Mouse (Mus musculus) intestine, postnatal 0 days (tissue): Measurements from ENCODE around the gene Hes7. TPM values are rescaled to one million over a fixed set of nuclear protein-coding genes. Genes with fewer than 3 reads are reported as not detected.

ENCODE experiments used
- ATAC-seq: fragments of 200-750 bp; cut with Nextera tagmentation; 2 replicates; pipeline ENCODE4 v1.8.0; 2017; ENCODE audit warnings: mild to moderate bottlenecking, moderate TSS enrichment, moderate library complexity
- H3K27ac ChIP-seq: fragments of 300-500 bp; sonication (generic); 2 replicates; pipeline ENCODE4 v1.5.1; 2014; ENCODE audit warnings: mild to moderate bottlenecking, low read depth, low read length, moderate library complexity
- H3K27me3 ChIP-seq: fragments of 300-500 bp; sonication (generic); replicated peaks from 2 replicates; pipeline ENCODE4 v1.6.1; 2014; ENCODE audit warnings: low read length, mixed read lengths; ENCODE audit not compliant: control insufficient read depth, insufficient read depth
- H3K36me3 ChIP-seq: fragments of 300-500 bp; sonication (generic); 2 replicates; pipeline ENCODE4 v1.6.1; 2014; ENCODE audit warnings: mild to moderate bottlenecking, moderate library complexity; ENCODE audit not compliant: control insufficient read depth, insufficient read depth
- H3K4me1 ChIP-seq: fragments of 300-500 bp; sonication (generic); replicated peaks from 2 replicates; pipeline ENCODE4 v1.6.1; 2014; ENCODE audit warnings: antibody characterized with exemption, low read length, mixed read lengths; ENCODE audit not compliant: control insufficient read depth, insufficient read depth
- H3K4me2 ChIP-seq: fragments of 300-500 bp; sonication (generic); replicated peaks from 2 replicates; pipeline ENCODE4 v1.6.1; 2014; ENCODE audit warnings: low read depth, mild to moderate bottlenecking, moderate library complexity
- H3K4me3 ChIP-seq: fragments of 300-500 bp; sonication (generic); 2 replicates; pipeline ENCODE4 v1.5.1; 2014; ENCODE audit warnings: low read depth, low read length
- H3K9ac ChIP-seq: fragments of 300-500 bp; sonication (generic); 2 replicates; pipeline ENCODE4 v1.6.1; 2014; ENCODE audit warnings: mild to moderate bottlenecking, low read depth, low read length
- H3K9me3 ChIP-seq: fragments of 300-500 bp; sonication (generic); 2 replicates; pipeline ENCODE4 v1.6.1; 2016; ENCODE audit warnings: mixed run types; ENCODE audit not compliant: control insufficient read depth
- CTCF ChIP-seq: sonication (generic); IDR thresholded peaks from 2 replicates; pipeline ENCODE4 v1.5.1; 2016; ENCODE audit warnings: low read depth, mild to moderate bottlenecking, control low read depth, antibody characterized with exemption, moderate library complexity
- WGBS: fragments of 180-500 bp; shearing (Covaris S2); extraction: QIAGEN DNeasy Blood & Tissue Kit; methylation state at CpG from one replicate; pipeline ENCODE4 v1.1.7; 2014; 5-methylcytosine and 5-hydroxymethylcytosine counted together
- polyA plus RNA-seq: library from polyadenylated mRNA; unstranded; fragments of >200 nt; fragmentation: Nextera tagmentation; extraction: Ambion mirVana; gene quantifications from 2 replicates; pipeline ENCODE4 v1.2.1, GENCODE M21; 2015

Gene Hes7
- polyA plus RNA-seq, 1 experiment from 2014 or later: 0.37 TPM

GRCm38 (mm10) chr11:69111865-69112264 is 8.3 kb upstream of the Hes7 start:
- no peak for ATAC-seq
- Histone ChIP-seq H3K4me2 (no peak overlapping the region; the same call in 1 of the 2 replicates), H3K27me3 (no peaks in the 10 kb centered on the region), H3K36me3 (peaks cover 27% of the 10 kb centered on the region), H3K9ac (no peak overlapping the region), H3K4me3 (no peak overlapping the region), H3K4me1 (no peaks in the 10 kb centered on the region), H3K9me3 (no peaks in the 10 kb centered on the region), H3K27ac (no peak overlapping the region)
- TF ChIP-seq CTCF: no peak
- 72% methylated on average over 4 of the region's 4 CpGs for WGBS

GRCm38 (mm10) chr11:69114018-69114417 is 6.2 kb upstream of the Hes7 start:
- 62% methylated on average over 3 of the region's 3 CpGs for WGBS
- no peak for TF ChIP-seq CTCF
- no peaks in the 10 kb centered on the region for H3K9me3 ChIP-seq
- no peaks in the 10 kb centered on the region for H3K27me3 ChIP-seq
- H3K4me2 ChIP-seq: no peak overlapping the region
- no peak overlapping the region for H3K27ac ChIP-seq
- H3K9ac ChIP-seq: no peak overlapping the region
- no peak for ATAC-seq
- no peak overlapping the region for H3K4me3 ChIP-seq
- H3K4me1 ChIP-seq: no peaks in the 10 kb centered on the region
- peaks cover 5% of the 10 kb centered on the region; the same call in 1 of the 2 replicates for H3K36me3 ChIP-seq

DNA sequence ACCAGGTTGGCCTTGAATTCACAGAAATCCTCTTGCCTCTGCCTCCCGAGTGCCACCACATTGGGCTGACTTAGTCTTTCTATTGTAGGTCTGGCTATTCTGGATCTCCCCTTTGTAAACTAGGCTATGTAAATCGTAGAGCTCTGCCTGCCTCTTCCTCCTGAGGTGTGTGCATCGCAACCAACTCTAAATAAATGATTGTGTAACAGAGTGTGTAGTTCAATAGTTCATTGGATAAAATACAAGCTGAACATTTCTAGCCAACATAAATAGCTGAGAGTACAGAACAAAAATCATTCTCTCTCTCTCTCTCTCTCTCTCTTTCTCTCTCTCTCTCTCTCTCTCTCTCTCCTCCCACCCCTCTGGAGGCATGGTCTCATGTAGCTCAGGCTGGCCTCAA is 5.6 kb upstream of the Hes7 start:
- Histone ChIP-seq H3K4me2 (no peak overlapping the region), H3K4me1 (no peaks in the 10 kb centered on the region), H3K36me3 (no peaks in the 10 kb centered on the region), H3K4me3 (no peak overlapping the region), H3K27ac (no peak overlapping the region), H3K27me3 (no peaks in the 10 kb centered on the region), H3K9me3 (no peaks in the 10 kb centered on the region), H3K9ac (no peak overlapping the region)
- WGBS: 80% methylated on average over 3 of the region's 3 CpGs
- no peak for TF ChIP-seq CTCF
- no peak for ATAC-seq

GRCm38 (mm10) chr11:69116843-69117242 is 3.4 kb upstream of the Hes7 start:
- TF ChIP-seq CTCF: no peak
- H3K4me1 ChIP-seq: 0 out of 2 replicates have a peak, but pooled peaks cover 12% of the 10 kb centered on the region
- no peak overlapping the region for H3K4me3 ChIP-seq
- 0 out of 2 replicates have a peak overlapping the region, but pooled peaks have one; percentile 95 for H3K4me2 ChIP-seq
- no peak overlapping the region for H3K9ac ChIP-seq
- H3K27me3 ChIP-seq: no peaks in the 10 kb centered on the region
- no peaks in the 10 kb centered on the region for H3K9me3 ChIP-seq
- H3K27ac ChIP-seq: no peak overlapping the region
- H3K36me3 ChIP-seq: no peaks in the 10 kb centered on the region
- ATAC-seq: no peak
- 62% methylated on average over 5 of the region's 5 CpGs for WGBS

DNA sequence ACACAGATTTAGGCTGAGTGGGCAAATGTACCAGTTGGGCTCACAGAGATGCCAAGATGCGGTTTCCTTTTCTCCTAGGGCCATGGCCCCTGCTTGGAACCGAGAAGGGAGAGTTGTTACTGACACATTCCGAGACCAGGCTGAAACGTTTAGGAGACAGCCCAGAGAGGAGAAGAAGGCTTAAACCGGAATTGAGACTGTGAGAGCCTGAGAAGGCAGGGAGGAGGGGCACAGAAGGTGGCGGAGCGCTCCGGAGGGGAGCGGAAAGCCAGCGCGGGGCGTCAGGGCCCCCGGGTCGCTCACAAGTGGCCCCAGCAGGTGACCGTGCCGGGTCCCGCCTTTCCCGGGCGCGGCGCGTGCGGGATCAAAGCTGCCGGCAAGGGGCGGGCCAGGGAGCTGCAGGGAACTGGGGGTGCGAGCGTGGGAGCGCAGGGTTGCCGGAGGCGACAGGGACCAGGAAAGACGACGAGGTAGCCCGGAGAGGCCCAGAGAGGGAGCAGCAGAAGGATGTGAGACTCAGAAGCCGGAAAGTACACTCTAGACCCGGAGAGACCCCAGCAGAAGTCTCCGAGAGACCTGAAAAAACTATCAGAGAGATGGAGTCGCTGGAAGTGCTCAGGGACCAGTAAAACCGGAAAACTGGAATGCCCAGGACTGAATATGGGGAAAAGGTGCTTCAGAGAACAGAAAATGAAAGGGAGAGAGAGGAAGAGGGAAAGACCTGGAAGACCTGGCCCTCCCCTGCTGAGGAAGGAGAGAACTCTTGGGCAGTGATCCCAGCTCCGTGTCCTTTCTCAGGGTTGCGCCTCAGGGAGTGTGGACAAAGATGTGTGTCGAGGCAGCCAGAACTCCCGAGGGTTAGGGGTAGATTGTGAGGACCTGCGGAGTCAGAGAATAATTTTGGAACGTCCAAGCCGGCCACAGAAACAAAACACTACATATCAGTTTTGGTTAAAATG is 2.2 kb upstream of the Hes7 start:
- Histone ChIP-seq H3K36me3 (no peaks in the 10 kb centered on the region), H3K4me2 (peak overlapping the region; percentile 95), H3K9ac (peak overlapping the region; percentile 72), H3K27me3 (no peaks in the 10 kb centered on the region), H3K4me1 (0 out of 2 replicates have a peak, but pooled peaks cover 12% of the 10 kb centered on the region), H3K4me3 (peak overlapping the region; percentile 76), H3K27ac (peak overlapping the region; percentile 77), H3K9me3 (no peaks in the 10 kb centered on the region)
- TF ChIP-seq CTCF: no peak
- peak; percentile 63 for ATAC-seq
- under 1% methylated on average over 45 of the region's 45 CpGs for whole genome bisulfite sequencing

GRCm38 (mm10) chr11:69118765-69119164 is 1.4 kb upstream of the Hes7 start:
- H3K9me3 ChIP-seq: no peaks in the 10 kb centered on the region
- TF ChIP-seq CTCF: no peak
- ATAC-seq: peak; percentile 14
- 0 out of 2 replicates have a peak, but pooled peaks cover 12% of the 10 kb centered on the region for H3K4me1 ChIP-seq
- H3K27me3 ChIP-seq: no peaks in the 10 kb centered on the region
- peak overlapping the region; percentile 95 for H3K4me2 ChIP-seq
- no peak overlapping the region for H3K27ac ChIP-seq
- WGBS: 2% methylated on average over 15 of the region's 15 CpGs
- H3K9ac ChIP-seq: no peak overlapping the region
- peak overlapping the region; percentile 76 for H3K4me3 ChIP-seq
- no peaks in the 10 kb centered on the region for H3K36me3 ChIP-seq
